Comparison of ENCODE assay signal across 15 mouse cellular contexts in genomic region chr7:127211014-127211745, GRCm38 (mm10). TPM values are rescaled to one million over a fixed set of nuclear protein-coding genes. Genes with fewer than 3 reads are reported as not detected.
DNase-seq lines count a peak whose midpoint lies in the region; ATAC-seq lines count a peak whose summit lies in the region.
"Had no signal": no experiment of that assay in that cellular context is flagged by ENCODE, and none has a peak within 500 bp of the region (broad histone marks: within the 10 kb centered on the region; RNA-seq: fewer than 3 reads in every experiment).

No protein-coding gene starts in this region.

- no peak overlapping the region for H3K27ac ChIP-seq in hindbrain, embryonic 13.5 days
- no peak overlapping the region for H3K27ac ChIP-seq in hindbrain, embryonic 10.5 days
- H3K27ac ChIP-seq in embryonic facial prominence, embryonic 14.5 days (replicated peaks; ENCODE audit: low read depth, low read length), result no peak overlapping the region
- H3K27ac ChIP-seq in hindbrain, embryonic 16.5 days (ENCODE audit: low read depth, low read length), result no peak overlapping the region

- ATAC-seq in hindbrain, embryonic 13.5 days (ENCODE audit: low FRiP score), result no peak
- no peak for ATAC-seq in embryonic facial prominence, embryonic 14.5 days (ENCODE audit: low read depth)
- no peak for ATAC-seq in hindbrain, embryonic 16.5 days
- ATAC-seq: activated CD4-positive, CD25-positive, alpha-beta regulatory T cell, adult 4 months had no signal

- H3K4me3 ChIP-seq in hindbrain, embryonic 13.5 days, result no peak overlapping the region
- H3K4me3 ChIP-seq in hindbrain, embryonic 10.5 days, result no peak overlapping the region
- no peak overlapping the region for H3K4me3 ChIP-seq in embryonic facial prominence, embryonic 14.5 days (ENCODE audit: low read depth, low read length)
- H3K4me3 ChIP-seq in hindbrain, embryonic 16.5 days (ENCODE audit: low read length), result no peak overlapping the region

- no peak overlapping the region for H3K4me2 ChIP-seq in hindbrain, embryonic 13.5 days
- no peak overlapping the region for H3K4me2 ChIP-seq in embryonic facial prominence, embryonic 14.5 days (ENCODE audit: low read depth, low read length)
- H3K4me2 ChIP-seq in hindbrain, embryonic 16.5 days (ENCODE audit: low read length), result no peak overlapping the region

- peaks cover 20% of the 10 kb centered on the region for H3K27me3 ChIP-seq in hindbrain, embryonic 13.5 days
- peaks cover 48% of the 10 kb centered on the region for H3K27me3 ChIP-seq in hindbrain, embryonic 10.5 days (ENCODE audit: insufficient read depth, poor library complexity, severe bottlenecking)
- no peaks in the 10 kb centered on the region for H3K27me3 ChIP-seq in embryonic facial prominence, embryonic 14.5 days (replicated peaks; ENCODE audit: control insufficient read depth, insufficient read depth, low read length)
- H3K27me3 ChIP-seq in hindbrain, embryonic 16.5 days (replicated peaks; ENCODE audit: control insufficient read depth, insufficient read depth, low read length), result no peaks in the 10 kb centered on the region

- H3K36me3 ChIP-seq in hindbrain, embryonic 13.5 days, result no peaks in the 10 kb centered on the region
- H3K36me3 ChIP-seq in hindbrain, embryonic 10.5 days, result 0 out of 2 replicates have a peak, but pooled peaks cover 4% of the 10 kb centered on the region
- no peaks in the 10 kb centered on the region for H3K36me3 ChIP-seq in embryonic facial prominence, embryonic 14.5 days (ENCODE audit: control insufficient read depth, insufficient read depth, low read length)
- H3K36me3 ChIP-seq in hindbrain, embryonic 16.5 days (ENCODE audit: control insufficient read depth, insufficient read depth, low read length), result no peaks in the 10 kb centered on the region

- peaks cover 33% of the 10 kb centered on the region for H3K4me1 ChIP-seq in hindbrain, embryonic 13.5 days (replicated peaks)
- H3K4me1 ChIP-seq in hindbrain, embryonic 10.5 days (replicated peaks), result peaks cover 50% of the 10 kb centered on the region
- H3K4me1 ChIP-seq in embryonic facial prominence, embryonic 14.5 days (ENCODE audit: control insufficient read depth, insufficient read depth, low read length), result peaks cover 14% of the 10 kb centered on the region
- H3K4me1 ChIP-seq in hindbrain, embryonic 16.5 days (ENCODE audit: control insufficient read depth, insufficient read depth, low read depth, low read length), result peaks cover 14% of the 10 kb centered on the region

- H3K9ac ChIP-seq in hindbrain, embryonic 13.5 days, result peak overlapping the region; percentile 39; the same call in 1 of the 2 replicates
- no peak overlapping the region for H3K9ac ChIP-seq in embryonic facial prominence, embryonic 14.5 days (ENCODE audit: low read depth, low read length)
- no peak overlapping the region for H3K9ac ChIP-seq in hindbrain, embryonic 16.5 days (ENCODE audit: low read depth, low read length)

- WGBS in hindbrain, embryonic 13.5 days, result 80% methylated on average over 5 of the region's 5 CpGs
- WGBS in hindbrain, embryonic 10.5 days, result 70% methylated on average over 5 of the region's 5 CpGs
- 62% methylated on average over 5 of the region's 5 CpGs for WGBS in embryonic facial prominence, embryonic 14.5 days
- 68% methylated on average over 5 of the region's 5 CpGs for WGBS in hindbrain, embryonic 16.5 days

- DNase-seq in hindbrain, embryonic 10.5 days (ENCODE audit: low spot score), result no peak
- peak; percentile 24 for DNase-seq in thymus, postnatal 0 days (ENCODE audit: low spot score)
- no peak for DNase-seq in thymus, postnatal 10 days (ENCODE audit: low spot score in 2 of 2)
- DNase-seq in embryonic facial prominence, embryonic 14.5 days (ENCODE audit: low spot score), result peak; percentile 54
- peak; percentile 95 for DNase-seq in skeletal muscle tissue, adult 2 months (ENCODE audit: low read depth, low spot score)
- DNase-seq in embryo, embryonic 10 days (ENCODE audit: low spot score), result no peak
- DNase-seq: cerebellum, adult 8-10 months; heart, postnatal 4 days; kidney, adult 11 months; lung, adult 18-20 months; right cerebral cortex, postnatal 14 days had no signal

- no peaks in the 10 kb centered on the region for H3K9me3 ChIP-seq in hindbrain, embryonic 13.5 days
- H3K9me3 ChIP-seq in hindbrain, embryonic 10.5 days, result no peaks in the 10 kb centered on the region
- H3K9me3 ChIP-seq in embryonic facial prominence, embryonic 14.5 days (ENCODE audit: control insufficient read depth, low read length), result no peaks in the 10 kb centered on the region
- no peaks in the 10 kb centered on the region for H3K9me3 ChIP-seq in hindbrain, embryonic 16.5 days (ENCODE audit: control insufficient read depth, low read length)
- H3K9me3 ChIP-seq: G1E had no signal

RNA-seq across cellular contexts. Expression of gene Mylpf, which starts 2.5 kb away (rescaled TPM):
- 11.0 and 15.5 TPM in 2 replicates for polyA plus RNA-seq in hindbrain, embryonic 13.5 days (2015; fragmentation: Nextera tagmentation; extraction: Ambion mirVana)
- polyA plus RNA-seq in hindbrain, embryonic 10.5 days (2016; fragmentation: Nextera tagmentation; extraction: Ambion mirVana), result 13.0 and 17.7 TPM in 2 replicates
- polyA plus RNA-seq in thymus, postnatal 0 days (2015; fragmentation: Nextera tagmentation; extraction: Ambion mirVana), result 67.7 and 68.9 TPM in 2 replicates
- polyA plus RNA-seq in embryonic facial prominence, embryonic 14.5 days (2014; fragmentation: Nextera tagmentation; extraction: Ambion mirVana), result 1,018 and 1,489 TPM in 2 replicates
- 3.5 and 47.0 TPM in 2 replicates for polyA plus RNA-seq in hindbrain, embryonic 16.5 days (2015; fragmentation: Nextera tagmentation; extraction: Ambion mirVana)

RNA-seq across cellular contexts. Expression of gene Tbc1d10b, which starts 2.9 kb away (rescaled TPM):
- polyA plus RNA-seq in hindbrain, embryonic 13.5 days (2015; fragmentation: Nextera tagmentation; extraction: Ambion mirVana), result 28.0 and 31.3 TPM in 2 replicates
- polyA plus RNA-seq in hindbrain, embryonic 10.5 days (2016; fragmentation: Nextera tagmentation; extraction: Ambion mirVana), result 25.6 and 28.2 TPM in 2 replicates
- 20.5 and 27.4 TPM in 2 replicates for polyA plus RNA-seq in thymus, postnatal 0 days (2015; fragmentation: Nextera tagmentation; extraction: Ambion mirVana)
- polyA plus RNA-seq in embryonic facial prominence, embryonic 14.5 days (2014; fragmentation: Nextera tagmentation; extraction: Ambion mirVana), result 25.0 and 27.1 TPM in 2 replicates
- 27.0 and 29.1 TPM in 2 replicates for polyA plus RNA-seq in hindbrain, embryonic 16.5 days (2015; fragmentation: Nextera tagmentation; extraction: Ambion mirVana)

RNA-seq across cellular contexts. Expression of gene Cd2bp2, which starts 15.3 kb away (rescaled TPM):
- polyA plus RNA-seq in hindbrain, embryonic 13.5 days (2015; fragmentation: Nextera tagmentation; extraction: Ambion mirVana), result 83.1 and 84.6 TPM in 2 replicates
- polyA plus RNA-seq in hindbrain, embryonic 10.5 days (2016; fragmentation: Nextera tagmentation; extraction: Ambion mirVana), result 94.4 and 96.0 TPM in 2 replicates
- 59.5 and 62.0 TPM in 2 replicates for polyA plus RNA-seq in thymus, postnatal 0 days (2015; fragmentation: Nextera tagmentation; extraction: Ambion mirVana)
- polyA plus RNA-seq in embryonic facial prominence, embryonic 14.5 days (2014; fragmentation: Nextera tagmentation; extraction: Ambion mirVana), result 45.4 and 55.1 TPM in 2 replicates
- 70.4 and 72.7 TPM in 2 replicates for polyA plus RNA-seq in hindbrain, embryonic 16.5 days (2015; fragmentation: Nextera tagmentation; extraction: Ambion mirVana)

RNA-seq across cellular contexts. Expression of gene Zfp553, which starts 21.7 kb away (rescaled TPM):
- polyA plus RNA-seq in hindbrain, embryonic 13.5 days (2015; fragmentation: Nextera tagmentation; extraction: Ambion mirVana), result 58.8 and 61.9 TPM in 2 replicates
- 78.7 and 81.0 TPM in 2 replicates for polyA plus RNA-seq in hindbrain, embryonic 10.5 days (2016; fragmentation: Nextera tagmentation; extraction: Ambion mirVana)
- polyA plus RNA-seq in thymus, postnatal 0 days (2015; fragmentation: Nextera tagmentation; extraction: Ambion mirVana), result 25.4 and 29.7 TPM in 2 replicates
- polyA plus RNA-seq in embryonic facial prominence, embryonic 14.5 days (2014; fragmentation: Nextera tagmentation; extraction: Ambion mirVana), result 14.0 and 17.2 TPM in 2 replicates
- 42.7 and 49.1 TPM in 2 replicates for polyA plus RNA-seq in hindbrain, embryonic 16.5 days (2015; fragmentation: Nextera tagmentation; extraction: Ambion mirVana)

RNA-seq across cellular contexts. Expression of gene Sept1, which starts 21.8 kb away (rescaled TPM):
- polyA plus RNA-seq in hindbrain, embryonic 13.5 days (2015; fragmentation: Nextera tagmentation; extraction: Ambion mirVana), result 21.8 and 23.1 TPM in 2 replicates
- polyA plus RNA-seq in hindbrain, embryonic 10.5 days (2016; fragmentation: Nextera tagmentation; extraction: Ambion mirVana), result 32.4 and 33.8 TPM in 2 replicates
- 638 and 684 TPM in 2 replicates for polyA plus RNA-seq in thymus, postnatal 0 days (2015; fragmentation: Nextera tagmentation; extraction: Ambion mirVana)
- polyA plus RNA-seq in embryonic facial prominence, embryonic 14.5 days (2014; fragmentation: Nextera tagmentation; extraction: Ambion mirVana), result 12.5 and 15.9 TPM in 2 replicates
- polyA plus RNA-seq in hindbrain, embryonic 16.5 days (2015; fragmentation: Nextera tagmentation; extraction: Ambion mirVana), result 12.1 and 12.3 TPM in 2 replicates

Comparison
In these comparisons a context has a peak if more than half of its experiments do, and no peak if none do; other contexts are left out.
1. DNase-seq: peak in thymus, postnatal 0 days (single experiment), embryonic facial prominence, embryonic 14.5 days (single experiment) and skeletal muscle tissue, adult 2 months (single experiment); none in hindbrain, embryonic 10.5 days (single experiment), thymus, postnatal 10 days (0 of 2) and embryo, embryonic 10 days (single experiment).
2. RNA of gene Mylpf, which starts 2.5 kb away (polyA plus RNA-seq): 1,018 to 1,489 TPM in embryonic facial prominence, embryonic 14.5 days; 67.7 to 68.9 TPM in thymus, postnatal 0 days, 13.0 to 17.7 TPM in hindbrain, embryonic 10.5 days, 11.0 to 15.5 TPM in hindbrain, embryonic 13.5 days and 3.5 to 47.0 TPM in hindbrain, embryonic 16.5 days; every median in the first group is over 10 times any median in the second.